Mouse (Mus musculus): ENCODE data around the gene Foxi1. TPM values are rescaled to one million over a fixed set of nuclear protein-coding genes. Genes with fewer than 3 reads are reported as not detected.
"Not testable (repeated sequence)": the region's sequence is repeated elsewhere in the genome, so short reads cannot be mapped to it uniquely, and the experiment has no call there.

The Foxi1 gene
- not detected for total RNA-seq (2021)
- long read RNA-seq, experiment 1 = 0 reads
- long read RNA-seq, experiment 2 = 0 reads

GRCm38 (mm10) chr11:34207989-34208388, at the start of gene Foxi1:
Gene Foxi1 (minus strand): TSS chr11:34208089.
- no peak for DNase-seq

- no peak for DNase-seq
Measured at GRCm38 (mm10) chr11:34242979-34243378, 35.1 kb upstream of the Foxi1 start.

- DNase-seq = no peak
Measured at GRCm38 (mm10) chr11:34240252-34240651, 32.4 kb upstream of the Foxi1 start.

GRCm38 (mm10) chr11:34239691-34240090, 31.8 kb upstream of the Foxi1 start:
- DNase-seq = peak; percentile 14

GRCm38 (mm10) chr11:34236885-34237284, 29.0 kb upstream of the Foxi1 start:
- DNase-seq = no peak

- no peak for DNase-seq
Measured at GRCm38 (mm10) chr11:34236091-34236759, 28.3 kb upstream of the Foxi1 start.

- no peak for DNase-seq
Measured at GRCm38 (mm10) chr11:34228758-34229364, 21.0 kb upstream of the Foxi1 start.

- DNase-seq = no peak
Measured at GRCm38 (mm10) chr11:34227180-34227579, 19.3 kb upstream of the Foxi1 start.

- not testable (repeated sequence) for DNase-seq
Measured at GRCm38 (mm10) chr11:34220596-34220995, 12.7 kb upstream of the Foxi1 start.

- DNase-seq = no peak
Measured at GRCm38 (mm10) chr11:34212853-34213252, 5.0 kb upstream of the Foxi1 start.

GRCm38 (mm10) chr11:34202769-34203168, 5.1 kb downstream of the Foxi1 start:
- DNase-seq = no peak

GRCm38 (mm10) chr11:34195142-34195541, 12.7 kb downstream of the Foxi1 start:
- no peak for DNase-seq

GRCm38 (mm10) chr11:34194158-34194941, 13.5 kb downstream of the Foxi1 start:
- DNase-seq = no peak

- DNase-seq = no peak
Measured at GRCm38 (mm10) chr11:34193658-34194057, 14.2 kb downstream of the Foxi1 start.

GRCm38 (mm10) chr11:34184266-34184665, 23.6 kb downstream of the Foxi1 start:
- DNase-seq = no peak

- peak; percentile 51 for DNase-seq
Measured at GRCm38 (mm10) chr11:34181214-34182117, 26.4 kb downstream of the Foxi1 start.

GRCm38 (mm10) chr11:34178752-34179151, 29.1 kb downstream of the Foxi1 start:
- DNase-seq = peak; percentile 23

- no peak for DNase-seq
Measured at GRCm38 (mm10) chr11:34176371-34176770, 31.5 kb downstream of the Foxi1 start.

GRCm38 (mm10) chr11:34171221-34171620, 36.7 kb downstream of the Foxi1 start:
- DNase-seq = peak; percentile 36

- peak; percentile 46 for DNase-seq
Measured at GRCm38 (mm10) chr11:34169464-34169894, 38.4 kb downstream of the Foxi1 start.

GRCm38 (mm10) chr11:34166392-34166791, 41.5 kb downstream of the Foxi1 start:
- no peak for DNase-seq

- DNase-seq = no peak
Measured at GRCm38 (mm10) chr11:34165278-34165677, 42.6 kb downstream of the Foxi1 start.

All from gastrocnemius, postnatal 25 days (tissue).